Mouse (Mus musculus): ENCODE results near the gene Gm10097. TPM values are rescaled to one million over a fixed set of nuclear protein-coding genes. Genes with fewer than 3 reads are reported as not detected.

Gm10097 gene
- polyA plus RNA-seq (2012; fragmentation: generic; extraction: Trizol), result 0.04 TPM

DNA sequence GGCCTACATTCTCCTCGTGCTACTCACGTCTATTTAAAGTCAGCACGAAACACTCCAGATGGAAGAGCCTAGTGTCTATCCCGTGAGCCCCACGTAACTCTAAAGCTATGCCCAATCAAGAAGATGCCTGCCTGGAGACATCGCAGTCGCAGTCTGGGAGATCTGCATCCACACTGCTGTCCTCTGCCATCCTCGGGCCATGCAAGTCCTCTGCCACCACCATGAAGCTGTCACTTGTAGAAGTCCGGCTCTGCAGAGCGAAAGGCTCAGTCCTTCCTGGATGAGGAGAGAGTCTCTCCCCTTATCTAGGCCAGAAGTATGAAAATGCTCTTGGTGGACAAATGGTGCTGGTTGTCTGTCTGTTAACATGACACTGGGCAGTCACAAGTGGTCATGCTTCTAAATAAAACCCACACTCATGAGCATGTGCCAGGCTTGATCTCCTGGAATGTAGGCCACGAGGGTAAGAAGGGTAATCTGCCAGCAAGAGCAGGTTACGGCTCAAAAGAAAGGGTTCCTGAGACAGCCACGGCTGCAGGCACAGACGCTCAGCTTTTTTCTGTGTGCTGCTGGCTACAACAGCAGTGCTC is at the start of gene Gm10097:
Gm10097 (plus strand) TSS at position 517 of the 590 bp plus-strand sequence.
- Histone ChIP-seq H3ac (ENCODE audit: control insufficient read depth, insufficient read length) (no peak within 1 kb of the TSS), H3K4me3 (peak within 1 kb of the TSS; percentile 16), H3K27me3 (ENCODE audit: control insufficient read depth, insufficient read depth, insufficient read length) (no peaks in the 10 kb centered on the region), H3K79me2 (ENCODE audit: control insufficient read depth, insufficient read depth) (peaks cover 18% of the 10 kb centered on the region), H3K4me2 (ENCODE audit: low read depth) (peak within 1 kb of the TSS; percentile 59), H3K36me3 (ENCODE audit: control insufficient read depth, insufficient read depth) (peaks cover 9% of the 10 kb centered on the region)
- TF ChIP-seq MYOG (IDR thresholded peaks at IDR 0.05; ENCODE audit: control insufficient read depth in 1 of 3, insufficient read depth in 1 of 3, insufficient read length in 2 of 3, low read depth in 2 of 3) (peak in 1 of 3 experiments; percentile 65), TCF3 (IDR thresholded peaks at IDR 0.05; ENCODE audit: insufficient read length, low read depth) (no peak), MYOD1 (IDR thresholded peaks at IDR 0.05; ENCODE audit: control insufficient read depth in 1 of 3, insufficient read length in 2 of 3, low read depth in 2 of 3) (peak in 2 of 3 experiments; percentile 27 to 67), USF1 (IDR thresholded peaks at IDR 0.05; ENCODE audit: low read depth) (peak; percentile 31)

DNA sequence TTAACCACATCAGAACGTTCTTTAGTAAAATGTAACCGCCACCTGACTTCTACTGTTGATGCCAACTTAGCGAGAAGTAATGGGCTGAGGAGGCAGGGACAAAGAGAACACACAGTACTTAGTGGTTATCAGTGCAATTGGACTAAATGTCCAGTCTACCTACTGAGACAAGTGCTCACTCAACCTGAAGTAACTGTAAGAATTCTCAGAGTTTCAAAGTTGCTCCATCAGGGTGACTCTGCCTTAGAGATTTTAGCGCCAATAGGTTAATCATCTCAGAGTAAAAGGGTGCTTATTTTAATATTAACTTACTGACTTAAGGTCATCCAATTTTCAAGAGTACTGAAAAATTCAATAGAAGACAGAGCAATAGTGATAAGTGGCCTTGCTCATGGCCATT is 43.1 kb upstream of the Gm10097 start:
- no peak overlapping the region for H3ac ChIP-seq (ENCODE audit: control insufficient read depth, insufficient read length)

GRCm38 (mm10) chr10:5027208-5027607 is 41.8 kb upstream of the Gm10097 start:
- Histone ChIP-seq H3K27me3 (ENCODE audit: control insufficient read depth, insufficient read depth, insufficient read length) (no peaks in the 10 kb centered on the region), H3ac (ENCODE audit: control insufficient read depth, insufficient read length) (no peak overlapping the region), H3K4me3 (no peak overlapping the region), H3K4me2 (ENCODE audit: low read depth) (no peak overlapping the region), H3K36me3 (ENCODE audit: control insufficient read depth, insufficient read depth) (peaks cover 55% of the 10 kb centered on the region), H3K79me2 (ENCODE audit: control insufficient read depth, insufficient read depth) (no peaks in the 10 kb centered on the region)
- no peak for TF ChIP-seq MAX (IDR thresholded peaks at IDR 0.05; ENCODE audit: low read depth)
- TF ChIP-seq TCF3 (IDR thresholded peaks at IDR 0.05; ENCODE audit: insufficient read length, low read depth), result peak; percentile 46
- TF ChIP-seq POLR2A (IDR thresholded peaks at IDR 0.05; ENCODE audit: insufficient read length, low read depth), result no peak
- TF ChIP-seq USF1 (IDR thresholded peaks at IDR 0.05; ENCODE audit: low read depth), result no peak
- peak in 2 of 3 experiments; percentile 48 to 56 for TF ChIP-seq MYOD1 (IDR thresholded peaks at IDR 0.05; ENCODE audit: control insufficient read depth in 1 of 3, insufficient read length in 2 of 3, low read depth in 2 of 3)
- TF ChIP-seq REST (IDR thresholded peaks at IDR 0.05; ENCODE audit: insufficient read depth, insufficient read length), result no peak
- no peak for TF ChIP-seq CEBPB (IDR thresholded peaks at IDR 0.05; ENCODE audit: insufficient read depth, poor library complexity, severe bottlenecking)
- TF ChIP-seq POLR2AphosphoS2 (IDR thresholded peaks at IDR 0.05; ENCODE audit: insufficient read length, low read depth), result no peak
- TF ChIP-seq MYOG (IDR thresholded peaks at IDR 0.05; ENCODE audit: control insufficient read depth in 1 of 3, insufficient read depth in 1 of 3, insufficient read length in 2 of 3, low read depth in 2 of 3), result peak in 2 of 3 experiments; percentile 40 to 62
- TF ChIP-seq E2F4 (IDR thresholded peaks at IDR 0.05; ENCODE audit: insufficient read depth), result no peak
- TF ChIP-seq TCF12 (IDR thresholded peaks at IDR 0.05; ENCODE audit: insufficient read depth, poor library complexity, severe bottlenecking), result peak; percentile 73
- no peak for TF ChIP-seq SRF (IDR thresholded peaks at IDR 0.05; ENCODE audit: control insufficient read depth, insufficient read length, low read depth)

More for the DNA sequence above, 43.1 kb upstream of the Gm10097 start:
- no peaks in the 10 kb centered on the region for H3K79me2 ChIP-seq (ENCODE audit: control insufficient read depth, insufficient read depth)
- H3K36me3 ChIP-seq (ENCODE audit: control insufficient read depth, insufficient read depth), result peaks cover 44% of the 10 kb centered on the region
- H3K27me3 ChIP-seq (ENCODE audit: control insufficient read depth, insufficient read depth, insufficient read length), result no peaks in the 10 kb centered on the region
- no peak overlapping the region for H3K4me2 ChIP-seq (ENCODE audit: low read depth)
- H3K4me3 ChIP-seq, result no peak overlapping the region
- no peak for TF ChIP-seq CEBPB (IDR thresholded peaks at IDR 0.05; ENCODE audit: insufficient read depth, poor library complexity, severe bottlenecking)
- TF ChIP-seq POLR2A (IDR thresholded peaks at IDR 0.05; ENCODE audit: insufficient read length, low read depth), result no peak
- TF ChIP-seq TCF12 (IDR thresholded peaks at IDR 0.05; ENCODE audit: insufficient read depth, poor library complexity, severe bottlenecking), result no peak
- no peak for TF ChIP-seq E2F4 (IDR thresholded peaks at IDR 0.05; ENCODE audit: insufficient read depth)
- TF ChIP-seq TCF3 (IDR thresholded peaks at IDR 0.05; ENCODE audit: insufficient read length, low read depth), result no peak
- no peak for TF ChIP-seq MAX (IDR thresholded peaks at IDR 0.05; ENCODE audit: low read depth)
- TF ChIP-seq USF1 (IDR thresholded peaks at IDR 0.05; ENCODE audit: low read depth), result no peak
- TF ChIP-seq REST (IDR thresholded peaks at IDR 0.05; ENCODE audit: insufficient read depth, insufficient read length), result no peak
- no peak for TF ChIP-seq MYOG (IDR thresholded peaks at IDR 0.05; ENCODE audit: control insufficient read depth in 1 of 3, insufficient read depth in 1 of 3, insufficient read length in 2 of 3, low read depth in 2 of 3)
- TF ChIP-seq SRF (IDR thresholded peaks at IDR 0.05; ENCODE audit: control insufficient read depth, insufficient read length, low read depth), result no peak
- no peak for TF ChIP-seq MYOD1 (IDR thresholded peaks at IDR 0.05; ENCODE audit: control insufficient read depth in 1 of 3, insufficient read length in 2 of 3, low read depth in 2 of 3)

DNA sequence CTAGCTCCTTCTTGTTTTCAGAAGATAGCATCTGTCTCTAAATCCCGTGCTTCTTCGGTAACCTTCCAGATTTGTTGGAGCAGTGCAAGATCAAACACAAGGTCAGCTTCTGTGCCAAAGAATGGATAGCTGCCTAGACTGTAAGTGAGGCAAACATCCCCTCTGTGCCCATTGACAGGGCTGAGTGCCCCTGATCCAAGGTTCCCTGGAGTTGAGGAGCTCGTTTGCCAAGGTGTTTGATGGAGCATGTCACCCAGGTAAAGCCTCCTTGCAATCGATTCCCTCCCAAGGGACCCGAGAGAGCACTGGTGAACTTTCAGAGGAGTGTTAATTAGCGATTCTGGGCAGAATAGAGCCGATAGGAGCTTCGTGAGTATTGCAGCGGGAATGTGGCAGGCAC is 40.7 kb upstream of the Gm10097 start:
- no peak for TF ChIP-seq SRF (IDR thresholded peaks at IDR 0.05; ENCODE audit: control insufficient read depth, insufficient read length, low read depth)
- no peak for TF ChIP-seq POLR2A (IDR thresholded peaks at IDR 0.05; ENCODE audit: insufficient read length, low read depth)
- TF ChIP-seq TCF3 (IDR thresholded peaks at IDR 0.05; ENCODE audit: insufficient read length, low read depth), result no peak
- TF ChIP-seq E2F4 (IDR thresholded peaks at IDR 0.05; ENCODE audit: insufficient read depth), result no peak
- TF ChIP-seq USF1 (IDR thresholded peaks at IDR 0.05; ENCODE audit: low read depth), result no peak
- no peak for TF ChIP-seq TCF12 (IDR thresholded peaks at IDR 0.05; ENCODE audit: insufficient read depth, poor library complexity, severe bottlenecking)
- no peak for TF ChIP-seq MAX (IDR thresholded peaks at IDR 0.05; ENCODE audit: low read depth)
- TF ChIP-seq MYOD1 (IDR thresholded peaks at IDR 0.05; ENCODE audit: control insufficient read depth in 1 of 3, insufficient read length in 2 of 3, low read depth in 2 of 3), result no peak
- no peak for TF ChIP-seq POLR2AphosphoS2 (IDR thresholded peaks at IDR 0.05; ENCODE audit: insufficient read length, low read depth)
- no peak for TF ChIP-seq MYOG (IDR thresholded peaks at IDR 0.05; ENCODE audit: control insufficient read depth in 1 of 3, insufficient read depth in 1 of 3, insufficient read length in 2 of 3, low read depth in 2 of 3)

More for the DNA sequence above, 40.7 kb upstream of the Gm10097 start:
- Histone ChIP-seq H3K79me2 (ENCODE audit: control insufficient read depth, insufficient read depth) (no peaks in the 10 kb centered on the region), H3K4me2 (ENCODE audit: low read depth) (no peak overlapping the region), H3ac (ENCODE audit: control insufficient read depth, insufficient read length) (no peak overlapping the region), H3K27me3 (ENCODE audit: control insufficient read depth, insufficient read depth, insufficient read length) (no peaks in the 10 kb centered on the region), H3K36me3 (ENCODE audit: control insufficient read depth, insufficient read depth) (peaks cover 61% of the 10 kb centered on the region), H3K4me3 (no peak overlapping the region)
